Mouse (Mus musculus): ENCODE measurements around the gene Iqcb1. TPM values are rescaled to one million over a fixed set of nuclear protein-coding genes. Genes with fewer than 3 reads are reported as not detected.
"Not testable (repeated sequence)": the region's sequence is repeated elsewhere in the genome, so short reads cannot be mapped to it uniquely, and the experiment has no call there.

Iqcb1 gene
- polyA plus RNA-seq, 1 experiment from 2014 or later: 52.4 TPM

DNA sequence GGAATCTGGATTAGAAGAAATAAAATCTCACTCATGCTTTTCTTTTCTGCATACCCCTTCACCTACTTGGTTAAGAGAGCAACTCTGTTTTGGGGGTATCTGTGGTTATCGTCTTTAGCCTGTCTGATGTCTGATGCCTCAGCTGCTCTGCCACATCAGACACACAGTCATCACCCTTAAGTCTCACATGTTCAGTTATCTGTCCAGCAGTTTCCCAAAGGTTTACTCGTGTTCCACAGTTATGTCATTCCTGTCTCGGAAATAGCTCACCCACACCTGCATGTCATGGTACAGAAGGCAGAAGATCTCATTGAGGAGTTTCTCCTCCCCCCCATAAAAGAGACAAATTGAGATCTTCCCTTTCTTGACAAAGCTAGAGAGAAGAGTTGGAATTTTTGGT, 7.4 kb upstream of the Iqcb1 start:
- WGBS: 87% methylated on average over 3 of the region's 3 CpGs
- no peak overlapping the region for H3K4me3 ChIP-seq
- H3K36me3 ChIP-seq: no peaks in the 10 kb centered on the region
- peaks cover 7% of the 10 kb centered on the region for H3K4me1 ChIP-seq (replicated peaks)
- no peaks in the 10 kb centered on the region for H3K27me3 ChIP-seq (ENCODE audit: insufficient read depth, poor library complexity, severe bottlenecking)
- no peak for DNase-seq (ENCODE audit: low spot score)
- H3K9me3 ChIP-seq: no peaks in the 10 kb centered on the region
- no peak overlapping the region for H3K27ac ChIP-seq

DNA sequence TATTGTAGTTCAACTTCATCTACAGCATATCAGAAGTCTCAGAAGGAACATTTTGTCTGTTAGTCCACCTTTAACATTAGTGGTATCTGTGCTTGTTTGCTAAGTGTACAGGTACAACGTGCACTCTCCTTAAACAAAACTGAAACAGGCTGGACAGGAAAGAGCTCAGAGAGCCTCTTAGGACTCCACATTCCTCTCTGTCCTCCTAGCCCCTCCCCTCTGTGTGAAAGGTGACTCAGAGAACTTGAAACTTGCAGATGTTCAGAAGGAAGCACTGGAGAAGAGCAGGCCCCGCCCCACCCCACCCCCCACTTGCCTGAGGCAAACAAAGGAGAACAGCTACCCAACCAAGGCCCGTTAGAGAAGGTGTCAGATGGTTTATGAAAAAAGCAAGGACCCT, 6.7 kb upstream of the Iqcb1 start:
- WGBS: 13% methylated on average over 3 of the region's 3 CpGs
- Histone ChIP-seq H3K4me1 (replicated peaks) (peaks cover 7% of the 10 kb centered on the region), H3K27ac (0 out of 2 replicates have a peak overlapping the region, but pooled peaks have one; percentile 35), H3K9me3 (no peaks in the 10 kb centered on the region), H3K27me3 (ENCODE audit: insufficient read depth, poor library complexity, severe bottlenecking) (peaks cover 5% of the 10 kb centered on the region; the same call in 1 of the 2 replicates), H3K4me3 (no peak overlapping the region), H3K36me3 (no peaks in the 10 kb centered on the region)
- DNase-seq (ENCODE audit: low spot score): peak; percentile 38

DNA sequence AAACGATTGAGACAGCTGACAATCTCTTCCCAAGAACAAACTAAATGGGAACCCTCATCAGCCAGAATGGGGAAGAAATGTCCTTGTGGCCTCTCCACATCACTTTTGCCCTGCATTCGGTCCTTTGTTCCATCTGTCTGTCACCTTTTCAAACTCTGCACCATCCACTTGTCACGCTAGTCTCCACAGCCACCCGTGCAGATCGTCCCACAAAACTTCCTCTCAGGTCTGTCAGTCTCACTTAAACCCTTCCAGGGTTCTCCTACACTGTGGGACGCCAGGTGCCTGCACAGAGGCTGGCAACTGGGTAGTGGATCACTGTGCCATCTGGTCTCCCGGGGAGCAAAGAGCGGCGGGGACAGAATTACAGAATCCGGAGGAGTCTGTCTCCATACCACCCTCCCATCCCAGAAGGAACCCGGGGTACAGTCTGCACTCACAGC, 553 bp upstream of the Iqcb1 start:
- peaks cover 16% of the 10 kb centered on the region for H3K4me1 ChIP-seq (replicated peaks)
- no peaks in the 10 kb centered on the region for H3K9me3 ChIP-seq
- peaks cover 17% of the 10 kb centered on the region; the same call in 1 of the 2 replicates for H3K36me3 ChIP-seq
- 3% methylated on average over 11 of the region's 11 CpGs for whole genome bisulfite sequencing
- H3K27ac ChIP-seq: peak overlapping the region; percentile 93
- peak overlapping the region; percentile 85 for H3K4me3 ChIP-seq
- no peak for DNase-seq (ENCODE audit: low spot score)
- H3K27me3 ChIP-seq (ENCODE audit: insufficient read depth, poor library complexity, severe bottlenecking): peaks cover 20% of the 10 kb centered on the region

DNA sequence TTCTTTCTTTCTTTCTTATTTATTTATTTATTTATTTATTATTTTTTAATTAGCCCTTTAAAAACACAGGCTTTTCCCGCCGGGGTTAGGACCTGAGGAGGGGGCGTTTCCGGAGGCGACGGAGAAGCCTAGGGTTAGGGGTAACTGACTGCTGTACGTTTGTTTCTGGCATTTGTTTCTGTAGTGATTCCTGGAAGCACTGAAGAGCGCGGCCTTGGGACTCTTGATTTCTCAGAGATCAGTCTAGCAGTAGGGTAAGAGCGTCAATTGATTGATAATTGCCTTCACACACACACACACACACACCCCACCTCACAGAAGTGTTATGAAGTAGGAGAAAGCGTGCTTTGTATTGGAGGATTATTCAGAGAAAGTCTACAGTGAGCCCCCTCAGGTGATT, 635 bp downstream of the Iqcb1 start:
- DNase-seq (ENCODE audit: low spot score): peak; percentile 20
- H3K9me3 ChIP-seq: no peaks in the 10 kb centered on the region
- peaks cover 20% of the 10 kb centered on the region for H3K27me3 ChIP-seq (ENCODE audit: insufficient read depth, poor library complexity, severe bottlenecking)
- peak overlapping the region; percentile 85 for H3K4me3 ChIP-seq
- peaks cover 22% of the 10 kb centered on the region; the same call in 1 of the 2 replicates for H3K36me3 ChIP-seq
- peaks cover 16% of the 10 kb centered on the region for H3K4me1 ChIP-seq (replicated peaks)
- 10% methylated on average over 11 of the region's 11 CpGs for WGBS
- peak overlapping the region; percentile 93 for H3K27ac ChIP-seq

DNA sequence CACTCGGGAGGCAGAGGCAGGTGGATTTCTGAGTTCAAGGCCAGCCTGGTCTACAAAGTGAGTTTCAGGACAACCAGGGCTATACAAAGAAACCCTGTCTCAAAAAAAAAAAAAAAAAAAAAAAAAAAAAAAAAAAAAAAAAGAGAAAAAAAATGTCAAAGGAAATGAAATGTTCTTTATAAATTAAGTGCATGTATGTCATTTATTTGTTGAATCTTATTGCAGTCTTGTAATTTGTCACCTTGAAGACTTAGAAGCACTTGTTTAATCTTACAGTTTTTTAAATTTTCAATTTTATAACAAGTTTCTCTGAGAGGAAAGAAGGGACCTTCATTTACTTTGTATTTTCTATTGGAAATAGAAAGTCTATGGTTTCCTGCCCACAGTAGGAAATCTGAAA, 18.7 kb downstream of the Iqcb1 start:
- H3K27ac ChIP-seq; H3K4me3 ChIP-seq; DNase-seq (ENCODE audit: low spot score); H3K4me1 ChIP-seq (replicated peaks); H3K27me3 ChIP-seq (ENCODE audit: insufficient read depth, poor library complexity, severe bottlenecking); H3K9me3 ChIP-seq: not testable (repeated sequence)
- H3K36me3 ChIP-seq: peaks cover 85% of the 10 kb centered on the region
- WGBS: 97% methylated on average over 1 of the region's 1 CpGs

DNA sequence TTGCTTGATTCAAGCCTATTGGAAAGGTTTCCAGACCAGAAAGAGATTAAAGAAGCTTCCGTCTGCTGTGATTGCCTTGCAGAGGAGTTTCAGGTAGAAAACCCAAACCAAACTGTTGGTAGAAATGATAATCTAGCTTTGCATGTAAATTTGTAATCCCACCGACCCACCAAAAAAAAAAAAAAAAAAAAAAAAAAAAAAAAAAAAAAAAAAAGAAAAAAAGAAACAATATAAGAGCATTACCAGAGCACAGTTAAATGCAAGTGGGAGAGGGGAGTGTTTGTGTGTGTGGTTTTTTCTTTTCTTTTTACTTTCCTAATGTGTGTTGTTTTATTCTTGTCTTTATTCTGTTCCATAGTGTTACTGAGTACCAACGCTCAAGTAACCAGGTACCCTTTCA, 23.0 kb downstream of the Iqcb1 start:
- DNase-seq (ENCODE audit: low spot score): no peak
- peaks cover 79% of the 10 kb centered on the region for H3K36me3 ChIP-seq
- no peaks in the 10 kb centered on the region for H3K4me1 ChIP-seq (replicated peaks)
- H3K4me3 ChIP-seq: no peak overlapping the region
- H3K9me3 ChIP-seq: no peaks in the 10 kb centered on the region
- no peaks in the 10 kb centered on the region for H3K27me3 ChIP-seq (ENCODE audit: insufficient read depth, poor library complexity, severe bottlenecking)
- no peak overlapping the region for H3K27ac ChIP-seq
- 94% methylated on average over 3 of the region's 3 CpGs for WGBS

DNA sequence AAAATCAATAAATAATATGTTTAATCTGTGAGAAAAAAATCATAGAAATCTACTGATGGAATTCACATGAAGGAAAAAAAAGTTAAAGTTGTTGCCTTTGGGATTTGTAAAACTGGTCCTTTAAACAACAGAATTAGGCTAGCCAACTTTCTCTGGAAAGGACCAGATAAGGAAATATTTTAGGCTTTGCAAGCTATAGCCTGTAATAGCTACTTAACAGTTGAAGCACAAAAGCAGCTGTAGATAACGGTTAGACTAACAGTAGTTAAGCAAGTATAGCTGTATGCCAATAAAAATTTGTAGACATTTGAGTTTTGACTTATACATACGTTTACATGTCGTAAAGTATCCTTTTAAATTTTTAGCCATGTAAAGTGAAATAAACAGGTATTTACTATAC, 35.4 kb downstream of the Iqcb1 start:
- Histone ChIP-seq H3K36me3 (peaks cover 69% of the 10 kb centered on the region), H3K4me1 (replicated peaks) (no peaks in the 10 kb centered on the region), H3K9me3 (no peaks in the 10 kb centered on the region), H3K27ac (no peak overlapping the region), H3K4me3 (no peak overlapping the region), H3K27me3 (ENCODE audit: insufficient read depth, poor library complexity, severe bottlenecking) (no peaks in the 10 kb centered on the region)
- no peak for DNase-seq (ENCODE audit: low spot score)
- 95% methylated on average over 3 of the region's 3 CpGs for WGBS

DNA sequence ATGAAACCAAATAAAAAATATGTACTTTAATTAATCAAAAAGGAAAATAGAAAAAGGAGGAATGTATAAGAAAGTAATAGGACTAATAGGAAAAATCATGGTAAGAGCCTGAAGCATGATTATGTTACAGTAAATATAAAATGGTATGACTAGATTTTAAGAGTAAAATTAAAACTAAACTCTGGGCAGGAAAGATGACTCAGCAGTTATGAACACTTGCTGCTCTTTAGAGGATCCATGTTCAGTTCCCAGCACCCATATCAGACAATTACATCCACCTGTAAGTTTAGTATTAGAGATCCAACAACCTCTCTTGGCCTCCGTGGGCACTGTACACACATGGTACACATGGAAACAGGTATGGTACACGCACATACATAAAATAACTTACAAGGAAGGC, 41.3 kb downstream of the Iqcb1 start:
- H3K27ac ChIP-seq: no peak overlapping the region
- H3K9me3 ChIP-seq: no peaks in the 10 kb centered on the region
- H3K4me3 ChIP-seq: no peak overlapping the region
- peaks cover 73% of the 10 kb centered on the region for H3K36me3 ChIP-seq
- no peak for DNase-seq (ENCODE audit: low spot score)
- H3K4me1 ChIP-seq (replicated peaks): peaks cover 8% of the 10 kb centered on the region
- no peaks in the 10 kb centered on the region for H3K27me3 ChIP-seq (ENCODE audit: insufficient read depth, poor library complexity, severe bottlenecking)
- 94% methylated on average over 2 of the region's 2 CpGs for WGBS

DNA sequence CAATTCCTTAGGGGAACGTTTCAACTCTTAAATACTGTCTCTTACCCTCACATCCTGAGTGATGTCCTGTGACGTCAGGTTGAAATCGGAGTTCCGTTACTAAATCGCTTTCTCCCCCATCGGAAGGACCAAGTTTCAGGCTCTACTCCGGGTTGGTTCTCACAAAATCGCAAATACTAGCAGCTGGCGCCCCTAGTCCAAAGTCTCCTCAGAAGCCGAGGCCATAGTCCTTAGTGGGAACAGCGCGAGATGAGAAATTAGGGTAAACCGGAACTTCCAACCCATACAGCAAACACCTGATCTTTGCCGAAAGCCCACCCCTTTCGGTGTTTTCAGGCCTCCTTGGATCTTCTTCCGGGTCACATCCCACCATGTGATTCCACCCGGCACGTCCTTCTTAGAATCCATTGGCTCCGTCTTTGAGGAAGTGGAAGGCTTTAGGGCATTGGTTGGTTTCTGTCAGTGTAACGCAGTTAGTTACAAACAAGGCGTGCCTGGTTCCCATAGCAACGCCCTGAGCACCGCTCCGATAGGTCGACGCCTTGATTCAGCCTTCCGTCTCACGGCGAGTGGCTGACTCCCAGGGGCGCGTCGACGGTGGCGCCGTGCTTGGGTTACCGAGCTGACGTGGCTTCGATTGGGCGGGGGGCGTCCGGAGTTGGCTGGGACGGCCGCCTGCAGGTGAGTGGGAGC, 46.5 kb downstream of the Iqcb1 start, which contains the start of the genes Eaf2 and Golgb1:
Gene Eaf2 (minus strand): TSS at position 421 of the 693 bp plus-strand sequence.
Gene Golgb1 (plus strand): TSS at position 558 of the 693 bp plus-strand sequence.
- H3K4me1 ChIP-seq (replicated peaks): peaks cover 14% of the 10 kb centered on the region
- peak; percentile 96 for DNase-seq (ENCODE audit: low spot score)
- under 1% methylated on average over 43 of the region's 43 CpGs for WGBS
- H3K9me3 ChIP-seq: no peaks in the 10 kb centered on the region
- H3K27ac ChIP-seq: peak within 1 kb of the TSS; percentile 93
- peak within 1 kb of the TSS; percentile 99 for H3K4me3 ChIP-seq
- H3K36me3 ChIP-seq: peaks cover 28% of the 10 kb centered on the region
- H3K27me3 ChIP-seq (ENCODE audit: insufficient read depth, poor library complexity, severe bottlenecking): no peaks in the 10 kb centered on the region

DNA sequence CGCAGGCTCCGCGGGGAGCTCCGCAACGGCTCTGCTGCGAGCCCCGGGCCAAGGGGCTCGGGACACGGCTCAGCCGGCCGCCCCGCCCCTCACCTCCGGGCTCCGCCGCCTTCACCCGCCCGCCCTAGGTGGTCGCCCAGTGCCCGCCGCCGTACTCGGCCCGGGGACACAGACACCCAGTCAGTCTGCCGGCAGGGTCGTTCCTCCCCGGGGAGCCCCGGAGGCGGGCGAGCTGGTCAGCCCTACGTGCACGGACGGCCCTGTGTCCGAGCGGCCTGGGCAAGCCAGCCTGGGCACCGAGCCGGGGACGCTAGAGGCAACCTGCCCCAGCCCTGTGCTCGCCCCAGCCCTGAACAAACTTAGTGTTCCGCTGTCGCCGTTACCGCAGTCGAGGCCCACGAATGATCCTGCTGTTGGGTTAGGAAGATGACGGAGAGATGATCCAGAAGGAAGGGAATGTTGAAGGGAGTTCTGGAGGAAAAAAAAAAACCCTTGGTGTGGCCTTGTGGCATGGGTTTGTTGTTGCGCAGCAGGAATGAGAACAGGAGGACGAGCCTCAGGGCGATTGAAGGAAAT, 47.2 kb downstream of the Iqcb1 start:
- H3K36me3 ChIP-seq: peaks cover 21% of the 10 kb centered on the region
- peak overlapping the region; percentile 93 for H3K27ac ChIP-seq
- no peaks in the 10 kb centered on the region for H3K9me3 ChIP-seq
- under 1% methylated on average over 48 of the region's 48 CpGs for WGBS
- no peak for DNase-seq (ENCODE audit: low spot score)
- H3K4me1 ChIP-seq (replicated peaks): peaks cover 14% of the 10 kb centered on the region
- H3K27me3 ChIP-seq (ENCODE audit: insufficient read depth, poor library complexity, severe bottlenecking): no peaks in the 10 kb centered on the region
- peak overlapping the region; percentile 99 for H3K4me3 ChIP-seq

DNA sequence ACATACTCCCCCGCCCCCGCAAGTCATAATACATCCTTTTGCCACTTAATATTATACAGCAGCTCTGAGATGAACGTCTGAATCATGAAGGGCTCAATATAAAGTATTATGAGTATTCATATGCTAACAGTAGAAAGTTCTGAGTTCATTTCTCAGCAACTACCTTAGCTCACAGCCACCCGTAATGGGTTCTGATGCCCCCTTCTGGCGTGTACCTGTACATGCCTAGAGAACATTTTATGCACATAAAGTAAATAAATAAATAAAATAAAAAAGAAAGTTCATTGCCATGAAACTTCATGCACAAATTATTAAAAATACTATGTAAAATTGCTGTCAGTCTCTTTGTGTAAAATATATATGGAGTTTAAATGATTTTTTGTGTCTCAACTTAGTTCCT, 49.1 kb downstream of the Iqcb1 start:
- Histone ChIP-seq H3K9me3 (no peaks in the 10 kb centered on the region), H3K27ac (no peak overlapping the region), H3K4me3 (no peak overlapping the region), H3K36me3 (peaks cover 2% of the 10 kb centered on the region), H3K27me3 (ENCODE audit: insufficient read depth, poor library complexity, severe bottlenecking) (no peaks in the 10 kb centered on the region), H3K4me1 (replicated peaks) (peaks cover 14% of the 10 kb centered on the region)
- no peak for DNase-seq (ENCODE audit: low spot score)
- WGBS: 75% methylated on average over 5 of the region's 5 CpGs

DNA sequence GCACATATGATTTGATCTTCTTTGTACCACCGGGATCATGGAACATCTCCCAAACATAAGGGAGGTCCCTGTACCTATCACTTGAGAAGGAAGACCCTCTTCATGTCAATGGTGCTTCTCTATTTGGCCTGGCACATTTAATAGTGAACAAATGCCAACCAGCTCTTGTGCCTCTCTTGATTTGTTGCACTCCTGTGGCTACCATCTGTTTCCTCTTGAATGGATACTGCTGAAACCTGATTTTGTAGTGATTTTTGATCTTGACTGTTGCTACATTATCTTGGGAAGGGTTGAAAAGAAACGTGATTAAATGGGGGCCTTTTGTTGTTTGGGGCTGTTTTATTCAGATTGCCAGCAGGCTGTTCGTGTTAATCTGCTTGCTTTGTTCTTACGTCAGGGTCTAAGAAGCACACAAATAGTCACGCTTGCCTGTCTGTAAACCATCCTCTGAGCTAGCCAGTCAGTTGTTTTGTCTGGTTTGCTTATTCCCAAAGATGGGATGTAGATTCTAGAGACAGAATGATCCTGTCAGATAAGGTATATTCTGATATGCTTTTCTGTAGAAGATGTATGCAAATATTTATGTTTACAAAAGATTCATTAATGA, 54.7 kb downstream of the Iqcb1 start:
- no peaks in the 10 kb centered on the region for H3K27me3 ChIP-seq (ENCODE audit: insufficient read depth, poor library complexity, severe bottlenecking)
- H3K27ac ChIP-seq: no peak overlapping the region
- no peaks in the 10 kb centered on the region for H3K4me1 ChIP-seq (replicated peaks)
- 56% methylated on average over 5 of the region's 5 CpGs for WGBS
- no peak for DNase-seq (ENCODE audit: low spot score)
- peaks cover 17% of the 10 kb centered on the region for H3K36me3 ChIP-seq
- H3K9me3 ChIP-seq: no peaks in the 10 kb centered on the region
- H3K4me3 ChIP-seq: no peak overlapping the region

DNA sequence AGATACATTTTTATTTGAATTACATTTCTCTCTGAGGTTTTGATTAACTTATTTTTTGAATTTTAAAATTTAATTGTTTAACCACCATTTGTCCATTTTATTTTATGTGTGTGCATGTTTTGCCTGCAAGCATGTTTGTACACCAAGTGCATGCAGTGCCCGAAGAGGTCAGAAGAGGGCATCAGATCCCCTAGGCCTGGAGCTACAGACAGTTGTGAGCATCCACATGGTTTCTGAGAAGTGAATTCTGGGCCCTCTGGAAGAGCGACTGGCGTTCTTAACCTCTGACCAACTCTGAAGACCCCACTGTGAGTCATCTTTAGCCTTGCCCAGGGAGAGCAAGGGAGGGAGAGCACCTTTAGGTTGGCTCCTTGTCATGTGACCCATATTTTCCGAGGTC, 56.7 kb downstream of the Iqcb1 start:
- peaks cover 32% of the 10 kb centered on the region for H3K36me3 ChIP-seq
- peak; percentile 24 for DNase-seq (ENCODE audit: low spot score)
- no peaks in the 10 kb centered on the region for H3K27me3 ChIP-seq (ENCODE audit: insufficient read depth, poor library complexity, severe bottlenecking)
- H3K9me3 ChIP-seq: no peaks in the 10 kb centered on the region
- no peaks in the 10 kb centered on the region for H3K4me1 ChIP-seq (replicated peaks)
- no peak overlapping the region for H3K27ac ChIP-seq
- H3K4me3 ChIP-seq: no peak overlapping the region
- WGBS: 89% methylated on average over 4 of the region's 4 CpGs
